ENCODE assay signal across 9 mouse cellular contexts in genomic region chrY:90744381-90744981, GRCm38 (mm10). TPM values are rescaled to one million over a fixed set of nuclear protein-coding genes. Genes with fewer than 3 reads are reported as not detected.
A peak's percentile ranks its signal among the peaks of the same experiment; 100 is the strongest.
DNase-seq lines count a peak whose midpoint lies in the region; ATAC-seq lines count a peak whose summit lies in the region.
"Not testable (repeated sequence)": the region's sequence is repeated elsewhere in the genome, so short reads cannot be mapped to it uniquely, and the experiment has no call there.
"Had no signal": no experiment of that assay in that cellular context is flagged by ENCODE, and none has a peak within 500 bp of the region (broad histone marks: within the 10 kb centered on the region; RNA-seq: fewer than 3 reads in every experiment).

No protein-coding gene starts in this region.

- peak; percentile 83 for DNase-seq in Muller cell, postnatal 12 days (ENCODE audit: inconsistent ontology term)
- peak; percentile 98 to 99 for DNase-seq in cerebellum, postnatal 25 days
- DNase-seq in frontal cortex, postnatal 25 days (ENCODE audit: low spot score in 2 of 2): peak; percentile 62
- DNase-seq in layer of hippocampus, postnatal 25 days (ENCODE audit: extremely low spot score in 1 of 2, low spot score in 1 of 2): peak; percentile 66 to 100
- DNase-seq in lung, postnatal 10 days: peak; percentile 92
- DNase-seq in ovary, postnatal 36 days (ENCODE audit: low spot score): peak; percentile 96
- DNase-seq in thymus, postnatal 4 days: peak; percentile 92

- peaks cover 42% of the 10 kb centered on the region for H3K9me3 ChIP-seq in hindbrain, embryonic 13.5 days

- H3K4me3 ChIP-seq in hindbrain, embryonic 13.5 days: peak overlapping the region; percentile 20

- peak; percentile 93 for ATAC-seq in hindbrain, embryonic 13.5 days (ENCODE audit: low FRiP score)

- peak overlapping the region; percentile 56 for H3K27ac ChIP-seq in hindbrain, embryonic 13.5 days

- peaks cover 41% of the 10 kb centered on the region for H3K36me3 ChIP-seq in hindbrain, embryonic 13.5 days

- peak overlapping the region; percentile 15 for H3K4me2 ChIP-seq in hindbrain, embryonic 13.5 days

- H3K9ac ChIP-seq in hindbrain, embryonic 13.5 days: not testable (repeated sequence)

- 70% methylated on average over 51 of the region's 51 CpGs for WGBS in hindbrain, embryonic 13.5 days

- H3K4me1 ChIP-seq in hindbrain, embryonic 13.5 days (replicated peaks): not testable (repeated sequence)

- H3K27me3 ChIP-seq in hindbrain, embryonic 13.5 days: not testable (repeated sequence)

RNA-seq across cellular contexts. Expression of gene Gm21860, which starts 10.1 kb away (rescaled TPM):
- not detected in 2 replicates for polyA plus RNA-seq in hindbrain, embryonic 13.5 days (2015; fragmentation: Nextera tagmentation; extraction: Ambion mirVana)
- total RNA-seq in layer of hippocampus, postnatal 25 days (2021): not detected
- polyA plus RNA-seq: large intestine, adult 2 months had no signal

RNA-seq across cellular contexts. Expression of gene Gm47283, which starts 40.1 kb away (rescaled TPM):
- polyA plus RNA-seq in hindbrain, embryonic 13.5 days (2015; fragmentation: Nextera tagmentation; extraction: Ambion mirVana): not detected in 2 replicates
- total RNA-seq in layer of hippocampus, postnatal 25 days (2021): not detected
- polyA plus RNA-seq: large intestine, adult 2 months had no signal

Comparison
In these comparisons a context has a peak if more than half of its experiments do, and no peak if none do; other contexts are left out.
1. Peak in every context shown above with its lines: DNase-seq, ATAC-seq, H3K4me3 ChIP-seq and H3K27ac ChIP-seq.